Mouse (Mus musculus): ENCODE data around the gene Cep170.

DNA sequence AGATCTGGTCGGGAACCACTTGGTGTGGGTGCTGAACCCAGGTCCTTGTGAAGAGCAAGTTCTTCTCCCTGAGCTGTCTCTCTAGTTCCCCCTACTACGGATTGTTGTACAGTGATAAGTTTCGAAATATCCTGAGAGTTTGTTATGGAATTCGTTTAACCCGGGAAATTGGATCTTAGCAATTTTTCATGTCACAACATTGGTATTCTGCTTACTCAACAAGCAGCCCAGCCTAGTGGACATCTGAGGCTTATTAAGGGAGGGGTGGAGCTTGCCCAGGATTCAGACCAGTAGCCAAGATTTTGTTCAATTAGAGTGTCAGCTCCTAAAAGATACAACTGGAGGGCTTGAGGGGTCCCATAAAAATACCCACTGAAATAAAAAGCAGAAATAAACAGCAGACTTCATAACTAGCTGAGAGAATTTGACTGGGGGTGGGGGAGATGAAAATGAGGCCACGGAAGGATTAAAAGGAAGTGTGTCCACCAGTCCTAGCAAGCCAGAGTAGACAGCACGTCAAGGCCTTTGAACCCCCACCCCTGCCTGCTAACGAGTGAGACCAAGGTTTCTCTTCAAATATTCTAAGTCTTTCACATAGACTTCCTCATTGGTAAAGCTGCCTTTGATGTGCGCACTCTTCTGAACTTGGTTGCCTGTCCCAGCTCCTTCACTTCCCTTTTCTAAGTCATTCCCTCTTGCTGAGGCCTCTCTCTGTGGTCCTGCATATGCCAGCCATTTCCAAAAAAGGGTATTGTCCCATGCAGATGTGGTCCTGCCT, 39.1 kb upstream of the Cep170 start:
- TF ChIP-seq CTCF (IDR thresholded peaks at IDR 0.05; ENCODE audit: insufficient read depth, low read length) (no peak), POLR2A (IDR thresholded peaks at IDR 0.05; ENCODE audit: borderline replicate concordance, extremely low read depth, low read depth, low read length) (no peak)
